Mouse (Mus musculus): Measurements from ENCODE around the gene Smim13. TPM values are rescaled to one million over a fixed set of nuclear protein-coding genes. Genes with fewer than 3 reads are reported as not detected.

Gene Smim13
- polyA plus RNA-seq (2014; fragmentation: Illumina TruSeq; extraction: RNeasy Lipid Tissue Mini Kit (QIAGEN cat#74804); ENCODE audit: low replicate concordance), result 21.1 TPM

GRCm38 (mm10) chr13:41249538-41250317 lies at the start of gene Smim13:
Smim13 (plus strand) TSS chr13:41249844.

GRCm38 (mm10) chr13:41220304-41220834 lies 29.3 kb upstream of the Smim13 start, which contains the start of gene Elovl2:
Elovl2 (minus strand) TSS chr13:41220405.

GRCm38 (mm10) chr13:41273927-41274650 lies 24.4 kb downstream of the Smim13 start, which contains the start of gene Gm17364:
Gm17364 (minus strand) TSS chr13:41273977.

Other genes starting within 250 kb of the Smim13 start
- gene Pak1ip1, start 248.8 kb upstream of the Smim13 start, polyA plus RNA-seq (2014; fragmentation: Illumina TruSeq; extraction: RNeasy Lipid Tissue Mini Kit (QIAGEN cat#74804); ENCODE audit: low replicate concordance), result 66.5 TPM
- gene Tmem14c, start 233.6 kb upstream of the Smim13 start, polyA plus RNA-seq (2014; fragmentation: Illumina TruSeq; extraction: RNeasy Lipid Tissue Mini Kit (QIAGEN cat#74804); ENCODE audit: low replicate concordance), result 33.3 TPM
- not detected for gene Mak, start 170.1 kb upstream of the Smim13 start, polyA plus RNA-seq (2014; fragmentation: Illumina TruSeq; extraction: RNeasy Lipid Tissue Mini Kit (QIAGEN cat#74804); ENCODE audit: low replicate concordance)
- gene Gcm2, start 138.8 kb upstream of the Smim13 start, polyA plus RNA-seq (2014; fragmentation: Illumina TruSeq; extraction: RNeasy Lipid Tissue Mini Kit (QIAGEN cat#74804); ENCODE audit: low replicate concordance), result not detected
- 0.15 TPM for gene Sycp2l, start 135.5 kb upstream of the Smim13 start, polyA plus RNA-seq (2014; fragmentation: Illumina TruSeq; extraction: RNeasy Lipid Tissue Mini Kit (QIAGEN cat#74804); ENCODE audit: low replicate concordance)
- gene Elovl2, start 29.4 kb upstream of the Smim13 start, polyA plus RNA-seq (2014; fragmentation: Illumina TruSeq; extraction: RNeasy Lipid Tissue Mini Kit (QIAGEN cat#74804); ENCODE audit: low replicate concordance), result 0.11 TPM
- not detected for gene Gm17364, start 24.1 kb downstream of the Smim13 start, polyA plus RNA-seq (2014; fragmentation: Illumina TruSeq; extraction: RNeasy Lipid Tissue Mini Kit (QIAGEN cat#74804); ENCODE audit: low replicate concordance)
- 43.0 TPM for gene Nedd9, start 237.5 kb downstream of the Smim13 start, polyA plus RNA-seq (2014; fragmentation: Illumina TruSeq; extraction: RNeasy Lipid Tissue Mini Kit (QIAGEN cat#74804); ENCODE audit: low replicate concordance)